Mouse (Mus musculus) left cerebral cortex, postnatal 4 days (tissue): Measurements from ENCODE around the gene Acad11. TPM values are rescaled to one million over a fixed set of nuclear protein-coding genes. Genes with fewer than 3 reads are reported as not detected.

Experiments used
- DNase-seq: peaks from one replicate; pipeline ENCODE4 v3.0.0-alpha.2; 2022
- intact Hi-C: fragments of 180-260 bp; cut with DNase I; formaldehyde crosslinking; loops from one replicate; pipeline ENCODE4 v1.15.1; 2025
- total RNA-seq, 2 experiments: library from RNA; stranded (reverse); gene quantifications; 2 replicates each; pipeline ENCODE4 v1.2.3; 2021

Gene Acad11
- total RNA-seq, 2 experiments from 2014 or later, result 8.0 to 8.9 TPM

DNA sequence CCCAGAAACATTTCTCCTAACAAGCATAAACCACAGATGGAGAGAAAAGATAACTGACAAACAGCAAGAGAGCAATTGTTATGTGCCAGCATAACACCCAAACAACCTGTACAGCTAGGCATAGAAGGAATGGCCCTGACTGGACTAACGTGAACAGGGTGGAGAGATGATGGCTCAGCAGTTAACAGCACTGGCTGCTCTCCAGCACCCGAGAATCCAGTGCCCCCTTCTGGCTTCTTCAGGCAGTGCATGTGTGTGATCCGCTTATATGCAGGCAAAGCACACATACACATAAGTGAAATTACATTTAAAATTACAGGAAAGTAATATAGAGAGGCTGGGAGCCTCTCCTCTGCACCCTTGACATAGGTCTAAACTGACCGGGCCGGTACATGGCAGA lies 16.2 kb downstream of the Acad11 start:
- intact Hi-C loops, result no loop called here
- peak; percentile 23 for DNase-seq

DNA sequence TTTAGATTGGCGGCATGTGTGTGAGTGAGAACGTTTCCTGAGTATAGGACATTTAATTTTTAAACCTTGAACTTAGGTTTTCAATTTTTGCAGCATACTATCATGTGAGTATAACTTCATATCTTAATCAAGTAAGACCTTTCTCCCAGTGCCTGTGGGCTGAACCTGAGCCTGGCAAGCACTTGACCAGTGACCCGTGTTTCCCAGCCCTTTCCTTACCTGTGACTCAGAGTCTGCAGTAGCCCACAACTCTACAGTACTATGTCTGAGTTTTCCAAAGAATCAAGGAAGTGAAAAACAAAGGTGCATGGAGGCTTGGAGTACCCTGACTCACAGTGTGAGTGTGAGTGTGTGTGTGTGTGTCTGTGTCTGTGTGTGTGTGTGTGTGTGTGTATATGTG lies 16.9 kb downstream of the Acad11 start:
- intact Hi-C loops, result no loop called here
- no peak for DNase-seq

GRCm38 (mm10) chr9:104085730-104086429 lies 22.7 kb downstream of the Acad11 start:
- intact Hi-C loops, result no loop called here

DNA sequence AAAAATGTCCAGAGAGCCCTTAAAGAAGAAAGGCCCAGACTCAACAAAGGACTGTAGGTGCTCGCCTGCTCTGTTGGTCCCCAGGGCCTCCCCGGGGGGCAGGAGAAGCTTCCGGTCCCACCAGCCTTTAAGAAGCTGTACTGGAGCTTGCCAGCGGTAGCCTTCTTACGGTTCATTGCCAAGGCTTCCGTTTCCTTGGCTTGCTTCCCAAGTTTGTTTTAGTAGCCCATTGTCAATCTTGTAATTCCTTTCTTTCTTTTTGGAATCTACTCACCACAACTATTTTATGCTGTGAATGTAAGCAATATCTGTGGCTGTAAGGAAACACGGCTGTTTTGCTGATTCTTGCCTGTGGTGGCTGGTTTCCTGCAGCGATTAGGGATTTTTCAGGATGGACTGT lies 25.4 kb downstream of the Acad11 start:
- intact Hi-C loops, result no loop called here
- peak; percentile 9 for DNase-seq

More at GRCm38 (mm10) chr9:104085730-104086429, 22.7 kb downstream of the Acad11 start:
- DNase-seq, result no peak

DNA sequence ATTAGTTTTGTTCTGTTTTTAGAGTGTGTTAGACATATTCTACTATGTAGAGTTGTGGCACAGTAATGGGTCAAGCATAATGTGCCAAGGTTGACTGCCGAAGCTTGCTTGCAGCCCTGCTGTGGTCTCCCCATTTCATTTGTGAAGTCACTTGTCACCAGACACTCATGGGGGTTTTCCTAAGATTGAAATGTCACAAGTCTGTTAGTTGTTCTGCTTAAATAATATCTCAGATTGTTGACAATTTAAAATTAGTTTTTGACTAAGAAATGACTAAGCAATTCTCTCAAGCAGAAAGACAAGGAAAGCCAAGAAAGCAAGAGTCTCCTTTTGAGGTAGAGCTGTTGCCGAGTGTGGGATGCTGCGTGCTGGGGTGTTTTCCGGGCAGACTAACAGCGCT lies 29.8 kb downstream of the Acad11 start:
- no peak for DNase-seq
- intact Hi-C loops, result no loop called here

- DNase-seq, result no peak
- intact Hi-C loops, result no loop called here
Observed at GRCm38 (mm10) chr9:104098256-104098655, 35.1 kb downstream of the Acad11 start.

GRCm38 (mm10) chr9:104099060-104099459 lies 35.9 kb downstream of the Acad11 start:
- peak; percentile 5 for DNase-seq
- intact Hi-C loops, result no loop called here

GRCm38 (mm10) chr9:104100822-104101221 lies 37.6 kb downstream of the Acad11 start:
- intact Hi-C loops, result no loop called here
- no peak for DNase-seq

GRCm38 (mm10) chr9:104101458-104101857 lies 38.3 kb downstream of the Acad11 start:
- no peak for DNase-seq
- intact Hi-C loops, result no loop called here

DNA sequence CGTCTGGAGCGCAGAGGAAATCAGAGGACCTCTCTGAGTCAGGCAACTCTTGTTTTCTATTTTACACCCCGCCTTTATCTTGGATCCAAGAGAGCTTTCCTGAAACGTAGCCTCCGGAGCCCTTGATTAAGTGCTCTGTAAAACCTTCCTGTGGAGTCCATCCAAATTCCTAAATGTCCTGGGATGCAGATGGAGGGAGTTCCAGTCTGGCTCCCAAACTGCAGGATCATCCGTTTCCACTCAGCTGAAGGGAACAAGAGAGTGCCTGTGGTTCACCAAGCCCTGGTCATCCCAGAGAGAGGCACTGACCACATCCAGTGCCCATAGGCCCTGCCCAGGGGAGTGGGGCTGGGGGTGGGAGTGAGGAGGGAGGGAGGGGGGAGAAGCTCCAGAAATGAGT lies 39.1 kb downstream of the Acad11 start:
- intact Hi-C loops, result no loop called here

DNA sequence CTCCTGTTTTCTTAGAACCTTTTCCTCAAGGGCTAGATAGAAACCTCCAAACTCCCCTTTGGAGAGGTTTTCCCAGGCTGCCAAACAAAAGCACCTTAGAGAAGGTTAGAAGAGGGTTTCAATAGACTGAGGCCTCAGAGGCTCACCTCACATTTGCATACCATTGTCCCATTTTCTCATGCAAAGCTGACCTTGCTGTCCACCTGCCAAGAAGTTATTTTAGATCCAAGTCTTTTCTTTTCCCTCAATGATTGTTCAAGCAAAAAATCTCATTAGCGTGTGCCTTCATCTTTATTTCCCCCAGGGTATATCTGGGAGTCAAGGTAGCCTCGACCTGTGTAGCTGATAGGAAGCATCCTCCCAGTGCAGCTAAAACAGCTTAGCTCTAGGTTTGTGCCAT lies 39.7 kb downstream of the Acad11 start:
- no peak for DNase-seq
- intact Hi-C loops, result no loop called here

More for the DNA sequence above, 39.1 kb downstream of the Acad11 start:
- no peak for DNase-seq

DNA sequence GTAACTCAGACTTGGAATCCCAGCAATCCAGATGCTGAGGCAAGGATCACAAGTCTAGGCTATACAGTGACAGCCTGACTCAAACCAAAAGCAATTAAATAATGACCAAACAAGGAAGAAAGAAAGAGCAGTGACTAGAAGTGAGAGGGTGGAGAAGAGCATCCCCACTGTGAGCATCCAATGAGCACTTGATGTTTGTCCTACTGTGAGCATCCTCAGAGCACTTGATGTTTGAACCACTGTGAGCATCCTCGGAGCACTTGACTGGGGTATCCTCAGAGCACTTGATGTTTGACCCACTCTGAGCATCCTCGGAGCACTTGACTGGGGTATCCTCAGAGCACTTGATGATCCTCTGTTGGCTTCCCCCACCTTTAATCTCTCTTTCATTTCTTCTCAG lies 41.8 kb downstream of the Acad11 start:
- intact Hi-C loops, result no loop called here
- DNase-seq, result no peak

DNA sequence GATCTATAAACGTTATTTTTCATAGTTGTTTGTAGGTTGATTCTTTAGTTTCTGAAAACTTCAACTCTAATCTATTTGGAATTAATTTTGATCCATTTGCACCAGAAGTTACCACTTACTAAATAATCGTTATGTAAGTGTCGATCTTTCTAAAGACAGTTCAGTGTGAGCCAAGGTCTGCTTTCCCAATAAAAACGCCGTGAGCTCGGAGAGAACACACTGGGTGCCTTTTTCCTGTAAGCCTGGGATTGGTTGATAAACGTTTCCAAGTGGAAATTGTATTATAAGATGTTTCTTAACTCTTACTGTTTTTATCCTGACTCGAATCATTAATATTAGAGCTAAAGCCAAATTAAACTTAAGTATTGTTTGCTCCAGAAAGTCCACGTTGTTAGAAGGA lies 43.8 kb downstream of the Acad11 start:
- intact Hi-C loops, result no loop called here
- DNase-seq, result no peak

DNA sequence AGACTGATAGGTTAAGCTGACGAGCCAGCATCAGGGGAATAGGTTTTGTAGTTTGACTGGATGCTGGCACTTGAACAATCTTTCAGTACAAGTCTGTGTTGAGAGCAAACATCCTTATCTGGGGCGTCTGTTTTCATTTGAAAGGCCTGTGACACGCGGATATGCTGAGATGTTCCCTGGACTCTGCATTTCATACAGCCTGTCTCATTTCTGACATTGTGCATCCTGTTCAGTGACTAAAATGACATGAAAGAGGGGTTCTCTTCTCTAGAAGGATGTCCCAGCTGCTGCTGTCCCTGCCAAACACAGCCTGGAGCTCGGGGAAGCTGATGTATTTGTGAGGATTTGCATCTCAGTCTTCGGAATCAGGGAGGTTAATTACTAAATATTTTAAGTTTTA lies 44.3 kb downstream of the Acad11 start:
- no peak for DNase-seq
- intact Hi-C loops, result no loop called here

GRCm38 (mm10) chr9:104108571-104109143 lies 45.5 kb downstream of the Acad11 start:
- no peak for DNase-seq
- intact Hi-C loops, result no loop called here

- no peak for DNase-seq
- intact Hi-C loops, result no loop called here
Observed at GRCm38 (mm10) chr9:104109151-104109550, 46.0 kb downstream of the Acad11 start.

GRCm38 (mm10) chr9:104123101-104123500 lies 59.9 kb downstream of the Acad11 start:
- no peak for DNase-seq
- intact Hi-C loops, result no loop called here

DNA sequence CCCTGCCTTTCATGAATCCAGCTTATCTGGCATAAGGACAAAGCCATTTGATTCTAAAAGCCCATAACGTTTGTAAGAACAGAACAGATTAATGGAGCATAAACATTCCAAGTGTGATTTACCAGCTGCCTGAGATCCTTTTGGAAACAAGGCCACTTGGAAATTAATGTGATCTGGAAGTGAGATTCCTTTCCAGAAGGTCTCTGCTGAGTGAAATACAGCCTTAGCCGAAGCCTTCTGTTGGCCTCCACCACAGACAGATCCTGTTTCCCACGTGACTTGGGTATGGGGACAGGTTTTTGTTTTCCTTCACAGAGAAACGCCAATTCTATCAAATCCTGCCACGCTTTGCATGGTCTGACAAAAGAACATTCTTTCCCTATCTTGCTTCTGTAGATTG lies 60.4 kb downstream of the Acad11 start:
- intact Hi-C loops, result no loop called here

GRCm38 (mm10) chr9:104126833-104127232 lies 63.7 kb downstream of the Acad11 start, which contains the start of gene Ackr4:
Ackr4 (minus strand) TSS chr9:104126933.
- no peak for DNase-seq

More for the DNA sequence above, 60.4 kb downstream of the Acad11 start:
- no peak for DNase-seq

GRCm38 (mm10) chr9:104128110-104128509 lies 64.9 kb downstream of the Acad11 start:
- no peak for DNase-seq
- intact Hi-C loops, result no loop called here

More at GRCm38 (mm10) chr9:104126833-104127232, 63.7 kb downstream of the Acad11 start, which contains the start of gene Ackr4:
- intact Hi-C loops, result no loop called here

- intact Hi-C loops, result no loop called here
- DNase-seq, result no peak
Observed at GRCm38 (mm10) chr9:104130141-104130755, 67.1 kb downstream of the Acad11 start.

GRCm38 (mm10) chr9:104140351-104140750 lies 77.2 kb downstream of the Acad11 start:
- no peak for DNase-seq
- intact Hi-C loops, result no loop called here
